Mouse (Mus musculus): Measurements from ENCODE around the gene Tmem176b. TPM values are rescaled to one million over a fixed set of nuclear protein-coding genes. Genes with fewer than 3 reads are reported as not detected.

Tmem176b gene
- polyA plus RNA-seq, 1 experiment from 2014 or later = 150 TPM

DNA sequence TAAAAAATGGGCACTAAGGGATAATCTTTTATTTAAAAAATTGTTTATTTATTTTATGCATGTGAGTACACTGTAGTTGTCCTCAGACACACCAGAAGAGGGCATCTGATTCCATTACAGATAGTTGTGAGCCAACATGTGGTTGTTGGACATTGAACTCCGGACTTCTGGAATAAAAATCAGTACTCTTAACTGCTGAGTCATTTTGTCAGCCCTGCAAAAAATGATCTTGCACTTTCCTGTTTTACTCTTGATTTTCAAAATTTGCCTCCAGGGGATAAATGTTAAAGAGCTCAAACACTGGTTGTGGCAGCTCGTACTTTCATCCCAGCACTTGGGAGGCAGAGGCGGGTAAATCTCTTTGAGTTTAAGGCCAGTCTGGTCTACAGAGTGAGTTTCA is 34.5 kb downstream of the Tmem176b start:
- no peak overlapping the region for H3K27ac ChIP-seq
- no peaks in the 10 kb centered on the region for H3K4me1 ChIP-seq
- H3K27me3 ChIP-seq (ENCODE audit: insufficient read depth, poor library complexity, severe bottlenecking) = no peaks in the 10 kb centered on the region
- H3K36me3 ChIP-seq = no peaks in the 10 kb centered on the region
- 85% methylated on average over 3 of the region's 3 CpGs for WGBS
- H3K9me3 ChIP-seq = no peaks in the 10 kb centered on the region
- no peak for DNase-seq (ENCODE audit: low spot score)
- no peak overlapping the region for H3K4me3 ChIP-seq

- WGBS = 89% methylated on average over 5 of the region's 5 CpGs
- Histone ChIP-seq H3K4me1 (no peaks in the 10 kb centered on the region), H3K36me3 (no peaks in the 10 kb centered on the region), H3K4me3 (no peak overlapping the region), H3K9me3 (no peaks in the 10 kb centered on the region), H3K27me3 (ENCODE audit: insufficient read depth, poor library complexity, severe bottlenecking) (no peaks in the 10 kb centered on the region), H3K27ac (no peak overlapping the region)
- no peak for DNase-seq (ENCODE audit: low spot score)
Observed at GRCm38 (mm10) chr6:48804346-48804745, 37.0 kb downstream of the Tmem176b start.

- Histone ChIP-seq H3K27ac (no peak overlapping the region), H3K36me3 (no peaks in the 10 kb centered on the region), H3K27me3 (ENCODE audit: insufficient read depth, poor library complexity, severe bottlenecking) (no peaks in the 10 kb centered on the region), H3K4me3 (no peak overlapping the region), H3K4me1 (no peaks in the 10 kb centered on the region), H3K9me3 (no peaks in the 10 kb centered on the region)
- DNase-seq (ENCODE audit: low spot score) = no peak
Observed at GRCm38 (mm10) chr6:48803406-48804051, 37.8 kb downstream of the Tmem176b start.

DNA sequence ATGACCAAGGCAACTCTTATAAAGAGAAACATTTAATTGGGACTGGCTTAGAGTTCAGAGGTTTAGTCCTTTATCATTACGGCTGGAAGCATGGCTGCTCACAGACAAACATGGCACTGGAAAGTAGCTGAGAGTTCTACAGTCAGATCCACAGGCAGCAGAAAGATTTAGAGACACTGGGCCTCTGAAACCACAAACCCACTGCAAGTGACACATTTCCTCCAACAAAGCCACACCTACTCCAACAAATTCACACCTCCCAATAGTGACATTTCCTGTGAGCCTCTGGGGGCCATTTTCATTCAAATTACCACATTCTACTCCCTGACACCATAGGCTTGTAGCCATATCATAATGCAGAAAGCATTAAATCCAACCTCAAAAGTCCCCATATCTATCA is 39.4 kb downstream of the Tmem176b start:
- H3K9me3 ChIP-seq = no peaks in the 10 kb centered on the region
- H3K27me3 ChIP-seq (ENCODE audit: insufficient read depth, poor library complexity, severe bottlenecking) = no peaks in the 10 kb centered on the region
- no peaks in the 10 kb centered on the region for H3K36me3 ChIP-seq
- H3K4me1 ChIP-seq = no peaks in the 10 kb centered on the region
- no peak overlapping the region for H3K4me3 ChIP-seq
- 62% methylated on average over 1 of the region's 1 CpGs for WGBS
- H3K27ac ChIP-seq = no peak overlapping the region
- no peak for DNase-seq (ENCODE audit: low spot score)

DNA sequence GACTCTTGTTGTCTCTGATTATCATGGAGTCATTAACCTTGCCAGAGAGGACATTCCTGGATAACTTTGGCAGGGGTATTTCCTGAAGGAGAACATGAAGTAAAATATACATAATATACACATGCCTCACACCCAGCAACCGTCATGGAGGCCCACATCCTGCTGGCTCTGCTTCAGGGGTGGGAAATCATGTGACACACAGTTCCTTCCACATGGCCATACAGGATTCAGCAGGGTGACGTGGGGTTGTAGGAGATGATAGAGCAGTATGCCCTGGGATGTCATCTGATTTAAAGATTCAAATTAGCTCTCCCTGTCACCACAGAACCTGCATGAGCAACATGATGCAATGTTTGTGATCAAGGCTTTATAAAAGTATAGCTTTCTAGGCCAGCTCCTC is 53.4 kb downstream of the Tmem176b start:
- WGBS = 68% methylated on average over 2 of the region's 2 CpGs
- no peak overlapping the region for H3K4me3 ChIP-seq

GRCm38 (mm10) chr6:48785601-48786000 is 55.7 kb downstream of the Tmem176b start:
- H3K36me3 ChIP-seq = no peaks in the 10 kb centered on the region
- WGBS = 78% methylated on average over 2 of the region's 2 CpGs
- no peaks in the 10 kb centered on the region for H3K27me3 ChIP-seq (ENCODE audit: insufficient read depth, poor library complexity, severe bottlenecking)
- no peaks in the 10 kb centered on the region for H3K4me1 ChIP-seq
- H3K9me3 ChIP-seq = no peaks in the 10 kb centered on the region
- H3K4me3 ChIP-seq = no peak overlapping the region
- no peak overlapping the region for H3K27ac ChIP-seq
- no peak for DNase-seq (ENCODE audit: low spot score)

More for the DNA sequence above, 53.4 kb downstream of the Tmem176b start:
- no peak overlapping the region for H3K27ac ChIP-seq
- no peaks in the 10 kb centered on the region for H3K4me1 ChIP-seq
- DNase-seq (ENCODE audit: low spot score) = no peak
- H3K27me3 ChIP-seq (ENCODE audit: insufficient read depth, poor library complexity, severe bottlenecking) = no peaks in the 10 kb centered on the region
- no peaks in the 10 kb centered on the region for H3K9me3 ChIP-seq
- no peaks in the 10 kb centered on the region for H3K36me3 ChIP-seq

DNA sequence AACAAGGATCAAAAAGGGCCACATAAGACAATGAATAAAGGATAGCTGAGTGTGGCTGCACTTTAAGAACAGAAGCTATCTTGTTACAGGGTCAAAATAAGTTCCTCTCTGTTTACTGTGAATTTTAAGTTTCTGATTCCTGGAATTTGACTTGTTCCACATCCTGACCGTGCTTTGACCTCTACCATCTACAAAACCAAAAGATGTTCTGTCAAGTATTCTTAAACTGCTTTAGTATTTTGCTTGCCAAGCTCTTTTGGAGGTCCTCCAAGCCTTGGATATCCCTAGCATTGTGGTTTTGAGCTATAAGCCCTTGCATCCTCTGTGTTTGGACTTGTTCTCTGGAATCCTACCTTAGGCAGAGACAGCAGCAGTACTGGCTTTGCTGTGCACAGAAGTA is 56.1 kb downstream of the Tmem176b start:
- no peak overlapping the region for H3K27ac ChIP-seq
- H3K9me3 ChIP-seq = no peaks in the 10 kb centered on the region
- H3K27me3 ChIP-seq (ENCODE audit: insufficient read depth, poor library complexity, severe bottlenecking) = no peaks in the 10 kb centered on the region
- H3K4me1 ChIP-seq = no peaks in the 10 kb centered on the region
- no peak for DNase-seq (ENCODE audit: low spot score)
- 70% methylated on average over 1 of the region's 1 CpGs for WGBS
- no peak overlapping the region for H3K4me3 ChIP-seq
- no peaks in the 10 kb centered on the region for H3K36me3 ChIP-seq

DNA sequence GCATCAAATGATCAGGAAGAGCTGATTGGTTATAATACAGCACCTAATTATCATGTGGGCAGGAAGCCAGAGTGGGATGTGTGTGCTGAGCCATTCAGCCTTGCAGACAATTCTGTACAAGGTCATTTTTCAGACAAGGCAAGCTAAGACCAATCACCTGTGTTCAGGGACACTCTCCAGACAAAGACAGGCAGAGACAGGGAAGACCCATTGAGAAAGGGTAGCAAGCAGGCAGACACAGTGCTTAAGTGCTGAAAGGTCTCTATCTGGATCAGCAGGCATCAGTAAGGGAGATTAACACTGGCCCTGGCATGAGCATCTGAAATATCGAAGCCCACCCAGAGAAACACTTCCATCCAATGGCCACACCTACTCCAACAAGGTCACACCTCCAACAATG is 56.9 kb downstream of the Tmem176b start:
- Histone ChIP-seq H3K36me3 (no peaks in the 10 kb centered on the region), H3K27me3 (ENCODE audit: insufficient read depth, poor library complexity, severe bottlenecking) (no peaks in the 10 kb centered on the region), H3K9me3 (no peaks in the 10 kb centered on the region), H3K27ac (no peak overlapping the region), H3K4me1 (no peaks in the 10 kb centered on the region), H3K4me3 (no peak overlapping the region)
- WGBS = 77% methylated on average over 1 of the region's 1 CpGs
- DNase-seq (ENCODE audit: low spot score) = no peak

Other genes starting within 250 kb of the Tmem176b start
- 31.9 and 33.2 TPM in 2 replicates for gene Repin1, start 247.6 kb downstream of the Tmem176b start, polyA plus RNA-seq (2016; fragmentation: Nextera tagmentation; extraction: Ambion mirVana)
- gene Gm44965, start 247.6 kb downstream of the Tmem176b start, polyA plus RNA-seq (2016; fragmentation: Nextera tagmentation; extraction: Ambion mirVana) = 0.49 TPM in 1 of 2 replicates, not detected in the other
- gene Zfp775, start 239.4 kb downstream of the Tmem176b start, polyA plus RNA-seq (2016; fragmentation: Nextera tagmentation; extraction: Ambion mirVana) = 7.7 and 8.9 TPM in 2 replicates
- 0.90 and 1.6 TPM in 2 replicates for gene AI854703, start 214.7 kb downstream of the Tmem176b start, polyA plus RNA-seq (2016; fragmentation: Nextera tagmentation; extraction: Ambion mirVana)
- 0.70 and 0.87 TPM in 2 replicates for gene Gimap8, start 194.3 kb downstream of the Tmem176b start, polyA plus RNA-seq (2016; fragmentation: Nextera tagmentation; extraction: Ambion mirVana)
- 7.4 and 8.7 TPM in 2 replicates for gene Gimap9, start 165.4 kb downstream of the Tmem176b start, polyA plus RNA-seq (2016; fragmentation: Nextera tagmentation; extraction: Ambion mirVana)
- 6.4 and 10.6 TPM in 2 replicates for gene Gimap4, start 156.9 kb downstream of the Tmem176b start, polyA plus RNA-seq (2016; fragmentation: Nextera tagmentation; extraction: Ambion mirVana)
- gene Gimap6, start 133.3 kb downstream of the Tmem176b start, polyA plus RNA-seq (2016; fragmentation: Nextera tagmentation; extraction: Ambion mirVana) = 21.3 and 26.0 TPM in 2 replicates
- gene Gm28053, start 122.9 kb downstream of the Tmem176b start, polyA plus RNA-seq (2016; fragmentation: Nextera tagmentation; extraction: Ambion mirVana) = 1.9 and 2.5 TPM in 2 replicates
- not detected in 2 replicates for gene Gimap7, start 122.9 kb downstream of the Tmem176b start, polyA plus RNA-seq (2016; fragmentation: Nextera tagmentation; extraction: Ambion mirVana)
- 14.6 and 19.0 TPM in 2 replicates for gene Gimap1, start 102.4 kb downstream of the Tmem176b start, polyA plus RNA-seq (2016; fragmentation: Nextera tagmentation; extraction: Ambion mirVana)
- 2.7 and 4.0 TPM in 2 replicates for gene Gimap5, start 95.3 kb downstream of the Tmem176b start, polyA plus RNA-seq (2016; fragmentation: Nextera tagmentation; extraction: Ambion mirVana)
- gene Gimap3, start 70.6 kb downstream of the Tmem176b start, polyA plus RNA-seq (2016; fragmentation: Nextera tagmentation; extraction: Ambion mirVana) = 0.11 TPM in 1 of 2 replicates, not detected in the other
- gene Tmem176a, start 577 bp downstream of the Tmem176b start, polyA plus RNA-seq (2016; fragmentation: Nextera tagmentation; extraction: Ambion mirVana) = 65.3 and 84.3 TPM in 2 replicates
- not detected in 2 replicates for gene Aoc1, start 31.4 kb upstream of the Tmem176b start, polyA plus RNA-seq (2016; fragmentation: Nextera tagmentation; extraction: Ambion mirVana)
- 0.05 TPM in 1 of 2 replicates, not detected in the other for gene 1600015I10Rik, start 88.4 kb upstream of the Tmem176b start, polyA plus RNA-seq (2016; fragmentation: Nextera tagmentation; extraction: Ambion mirVana)
- gene Doxl2, start 133.5 kb upstream of the Tmem176b start, polyA plus RNA-seq (2016; fragmentation: Nextera tagmentation; extraction: Ambion mirVana) = not detected in 2 replicates
- gene Svs1, start 145.4 kb upstream of the Tmem176b start, polyA plus RNA-seq (2016; fragmentation: Nextera tagmentation; extraction: Ambion mirVana) = not detected in 2 replicates
- gene Gpnmb, start 195.1 kb upstream of the Tmem176b start, polyA plus RNA-seq (2016; fragmentation: Nextera tagmentation; extraction: Ambion mirVana) = 0.05 TPM in 2 replicates
- gene Malsu1, start 232.3 kb upstream of the Tmem176b start, polyA plus RNA-seq (2016; fragmentation: Nextera tagmentation; extraction: Ambion mirVana) = 60.2 and 63.1 TPM in 2 replicates